Mouse (Mus musculus) lung, embryonic 15.5 days (tissue): ENCODE results near the gene Pcid2. TPM values are rescaled to one million over a fixed set of nuclear protein-coding genes. Genes with fewer than 3 reads are reported as not detected.
A peak's percentile ranks its signal among the peaks of the same experiment; 100 is the strongest.
"Not testable (repeated sequence)": the region's sequence is repeated elsewhere in the genome, so short reads cannot be mapped to it uniquely, and the experiment has no call there.

Experiments
- ATAC-seq: fragments of 200-750 bp; cut with Nextera tagmentation; 2 replicates; pipeline ENCODE4 v1.8.0; 2017; ENCODE audit warnings: moderate number of reproducible peaks, borderline replicate concordance; ENCODE audit not compliant: low FRiP score, low TSS enrichment; ENCODE audit errors: extremely low read depth
- H3K27ac ChIP-seq: fragments of 300-500 bp; sonication (generic); 2 replicates; pipeline ENCODE4 v1.5.1; 2015; ENCODE audit warnings: moderate library complexity, mild to moderate bottlenecking, inconsistent platforms
- H3K27me3 ChIP-seq: fragments of 300-500 bp; sonication (generic); 2 replicates; pipeline ENCODE4 v1.6.1; 2015; ENCODE audit warnings: inconsistent platforms
- H3K36me3 ChIP-seq: fragments of 300-500 bp; sonication (generic); 2 replicates; pipeline ENCODE4 v1.6.1; 2015; ENCODE audit warnings: inconsistent platforms
- H3K4me1 ChIP-seq: fragments of 300-500 bp; sonication (generic); 2 replicates; pipeline ENCODE4 v1.6.1; 2015; ENCODE audit warnings: inconsistent platforms
- H3K4me2 ChIP-seq: fragments of 300-500 bp; sonication (generic); 2 replicates; pipeline ENCODE4 v1.6.1; 2015; ENCODE audit warnings: inconsistent platforms, mild to moderate bottlenecking, moderate library complexity
- H3K4me3 ChIP-seq: fragments of 300-500 bp; sonication (generic); 2 replicates; pipeline ENCODE4 v1.5.1; 2015; ENCODE audit warnings: mild to moderate bottlenecking, inconsistent platforms
- H3K9ac ChIP-seq: fragments of 300-500 bp; sonication (generic); 2 replicates; pipeline ENCODE4 v1.6.1; 2015; ENCODE audit warnings: inconsistent platforms
- H3K9me3 ChIP-seq: fragments of 300-500 bp; sonication (generic); 2 replicates; pipeline ENCODE4 v1.6.1; 2016; ENCODE audit warnings: inconsistent platforms
- WGBS: fragments of 180-500 bp; shearing (Covaris S2); methylation state at CpG from one replicate; pipeline ENCODE4 v1.1.7; 2015; 5-methylcytosine and 5-hydroxymethylcytosine counted together
- polyA plus RNA-seq: library from polyadenylated mRNA; unstranded; fragments of >200 nt; fragmentation: Nextera tagmentation; extraction: Ambion mirVana; gene quantifications from 2 replicates; pipeline ENCODE4 v1.2.1, GENCODE M21; 2015

The Pcid2 gene
- polyA plus RNA-seq, 1 experiment from 2014 or later = 40.6 TPM

DNA sequence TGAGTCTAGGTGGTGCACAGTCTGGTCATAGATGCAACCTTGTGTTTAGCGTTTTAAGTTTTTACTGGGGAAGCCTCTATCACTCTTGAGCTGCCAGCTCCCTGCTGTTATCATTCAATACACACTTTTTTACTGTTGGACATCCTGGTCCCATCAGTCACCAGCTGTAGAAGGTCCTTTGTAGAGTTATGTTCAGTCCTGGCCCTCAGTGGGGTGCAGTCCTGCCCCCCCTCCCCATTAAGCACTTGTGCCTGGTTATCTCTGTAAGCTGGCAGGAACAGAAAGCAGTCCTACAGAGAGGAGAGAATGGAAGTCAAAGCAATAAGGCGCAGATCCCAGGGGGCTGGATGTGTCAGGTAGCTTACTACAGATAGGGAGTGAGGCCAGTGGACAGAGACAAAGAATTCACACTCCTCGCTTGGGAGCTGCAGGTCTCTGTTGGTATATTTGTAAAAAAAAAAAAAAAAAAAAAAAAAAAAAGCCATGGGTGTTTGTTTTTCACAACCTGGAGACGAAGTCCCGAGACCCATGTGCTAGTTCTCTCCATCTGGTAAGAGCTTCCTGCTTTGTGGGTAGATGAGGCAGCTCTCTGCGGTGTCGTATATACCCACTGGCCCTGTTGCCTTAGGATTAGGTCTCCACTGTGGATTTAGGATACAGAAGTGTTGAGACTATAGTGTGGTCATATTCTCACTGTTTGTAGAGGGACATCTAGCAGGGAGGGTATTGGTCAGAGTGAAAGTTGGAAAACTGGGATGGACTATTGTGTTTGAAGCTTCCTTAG is 15.8 kb upstream of the Pcid2 start:
- Histone ChIP-seq H3K9me3 (no peaks in the 10 kb centered on the region), H3K36me3 (peaks cover 60% of the 10 kb centered on the region), H3K27ac (no peak overlapping the region), H3K4me2 (no peak overlapping the region), H3K4me3 (no peak overlapping the region), H3K4me1 (no peaks in the 10 kb centered on the region), H3K27me3 (no peaks in the 10 kb centered on the region), H3K9ac (no peak overlapping the region)
- ATAC-seq = no peak
- WGBS = 82% methylated on average over 7 of the region's 7 CpGs

DNA sequence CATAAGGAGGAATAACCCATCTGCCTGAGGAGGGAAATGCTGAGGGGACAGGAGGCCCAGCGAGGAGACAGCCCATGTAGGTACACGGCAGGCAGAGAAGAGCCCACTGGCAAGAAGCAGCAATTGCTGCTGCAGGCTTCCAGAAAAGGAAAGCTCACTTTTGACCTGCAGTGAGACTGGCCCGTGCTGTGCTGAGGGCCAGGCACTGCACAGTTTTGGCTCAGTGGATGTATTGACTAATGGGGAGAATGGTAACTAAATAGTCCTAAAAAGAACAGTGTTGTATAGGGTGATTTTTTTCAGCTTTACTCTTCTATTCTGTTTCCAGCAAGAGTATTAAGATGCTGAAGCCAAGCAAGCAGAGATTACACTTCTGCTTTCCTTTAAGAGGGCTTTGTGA is 13.3 kb upstream of the Pcid2 start:
- no peaks in the 10 kb centered on the region for H3K4me1 ChIP-seq
- no peak overlapping the region for H3K9ac ChIP-seq
- H3K27me3 ChIP-seq = no peaks in the 10 kb centered on the region
- H3K27ac ChIP-seq = no peak overlapping the region
- H3K4me3 ChIP-seq = no peak overlapping the region
- ATAC-seq = no peak
- 81% methylated on average over 3 of the region's 3 CpGs for WGBS
- no peaks in the 10 kb centered on the region for H3K9me3 ChIP-seq
- no peak overlapping the region for H3K4me2 ChIP-seq
- peaks cover 47% of the 10 kb centered on the region for H3K36me3 ChIP-seq

DNA sequence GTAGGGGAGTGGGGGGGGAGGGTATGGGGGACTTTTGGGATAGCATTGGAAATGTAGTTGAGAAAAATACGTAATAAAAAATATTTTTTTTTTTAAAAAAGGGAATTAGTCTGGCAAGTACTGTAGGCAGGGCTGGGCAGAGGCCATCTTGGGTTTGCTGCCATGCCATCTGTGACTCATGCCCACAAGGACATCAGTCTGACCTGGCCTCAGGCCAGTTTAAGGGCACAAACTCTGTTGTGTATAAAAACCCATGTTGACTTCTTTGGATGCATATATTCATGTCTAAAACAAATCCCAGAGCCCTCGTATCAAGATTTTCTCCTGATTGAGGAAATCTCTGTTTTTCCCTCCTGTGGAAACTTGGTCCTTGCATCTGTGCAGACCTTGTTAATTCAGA is 11.8 kb upstream of the Pcid2 start:
- Histone ChIP-seq H3K27me3 (no peaks in the 10 kb centered on the region), H3K9me3 (no peaks in the 10 kb centered on the region), H3K4me1 (no peaks in the 10 kb centered on the region), H3K27ac (no peak overlapping the region), H3K36me3 (peaks cover 39% of the 10 kb centered on the region), H3K4me3 (no peak overlapping the region), H3K9ac (no peak overlapping the region), H3K4me2 (no peak overlapping the region)
- ATAC-seq = no peak
- 80% methylated on average over 2 of the region's 2 CpGs for WGBS

DNA sequence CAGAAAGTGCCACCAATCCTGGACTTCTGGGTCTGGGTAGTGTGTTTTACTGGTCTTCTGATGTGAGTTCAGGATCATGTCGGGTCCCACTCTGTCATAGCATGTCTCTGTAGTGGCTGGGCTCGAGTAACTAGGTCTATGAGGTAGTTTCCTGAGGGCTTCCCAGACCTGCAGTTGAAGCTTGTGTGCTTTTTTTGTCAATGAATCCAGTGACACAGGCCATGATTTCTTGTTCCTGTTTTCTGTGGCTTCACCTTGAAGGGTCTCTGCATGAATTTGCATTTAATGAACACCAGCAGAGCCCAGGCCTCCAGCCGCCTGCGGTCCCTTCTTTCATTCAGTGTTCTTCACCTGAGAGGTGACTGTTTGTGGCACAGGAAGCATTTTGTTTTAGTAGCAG is 8.0 kb upstream of the Pcid2 start:
- Histone ChIP-seq H3K9ac (no peak overlapping the region), H3K27ac (no peak overlapping the region), H3K36me3 (peaks cover 19% of the 10 kb centered on the region), H3K9me3 (no peaks in the 10 kb centered on the region), H3K27me3 (no peaks in the 10 kb centered on the region), H3K4me2 (no peak overlapping the region), H3K4me1 (peaks cover 5% of the 10 kb centered on the region; the same call in 1 of the 2 replicates), H3K4me3 (no peak overlapping the region)
- WGBS = 91% methylated on average over 4 of the region's 4 CpGs
- ATAC-seq = no peak

DNA sequence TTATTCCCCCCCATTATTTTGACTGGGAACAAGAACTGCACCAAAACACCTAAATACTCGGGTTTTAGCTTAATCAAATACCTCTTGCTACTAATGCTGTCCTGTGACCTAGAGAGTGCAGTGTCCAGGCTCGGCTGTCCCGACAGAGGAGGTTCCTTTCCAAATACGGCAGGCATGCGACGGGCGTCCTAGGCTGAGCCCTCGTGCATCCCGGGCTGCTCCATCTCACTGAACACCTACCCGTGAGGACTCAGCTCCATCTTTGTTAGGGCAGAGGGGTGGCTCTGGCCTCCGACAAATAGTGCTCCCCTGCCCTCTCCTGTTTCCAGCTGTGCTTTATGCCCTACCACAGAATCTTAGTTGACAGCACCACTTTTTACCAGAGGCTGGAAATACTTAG is 6.7 kb upstream of the Pcid2 start:
- WGBS = 76% methylated on average over 11 of the region's 11 CpGs
- Histone ChIP-seq H3K4me1 (peaks cover 13% of the 10 kb centered on the region), H3K9ac (no peak overlapping the region), H3K27me3 (no peaks in the 10 kb centered on the region), H3K9me3 (no peaks in the 10 kb centered on the region), H3K27ac (no peak overlapping the region), H3K4me3 (no peak overlapping the region), H3K36me3 (peaks cover 11% of the 10 kb centered on the region; the same call in 1 of the 2 replicates), H3K4me2 (no peak overlapping the region)
- no peak for ATAC-seq

DNA sequence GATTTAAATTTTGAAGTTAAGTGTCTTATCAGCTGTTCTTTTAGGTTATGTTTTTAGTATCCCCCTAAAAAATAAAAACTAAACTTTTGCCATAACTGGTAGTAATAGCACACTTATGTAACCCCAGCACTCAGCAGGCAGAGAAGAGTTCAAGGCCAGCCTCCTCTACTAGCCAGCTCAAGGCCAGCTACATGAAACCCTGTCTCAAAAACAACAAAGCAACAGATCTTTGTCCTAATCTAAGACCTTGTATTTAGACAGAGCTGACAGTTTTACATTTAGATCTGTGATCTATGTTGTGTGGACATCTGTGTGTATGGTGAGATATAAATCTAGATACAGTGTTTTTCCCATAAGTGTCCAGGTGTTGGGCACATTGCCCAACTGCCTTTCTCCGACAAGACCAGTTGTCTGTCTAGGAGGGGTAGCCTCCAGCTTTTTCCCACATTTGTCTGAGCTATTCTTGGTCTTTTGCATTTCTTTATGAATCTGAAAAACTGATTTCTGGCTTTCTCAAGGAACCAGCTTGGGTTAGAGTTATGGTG is 4.2 kb upstream of the Pcid2 start:
- no peak overlapping the region for H3K9ac ChIP-seq
- WGBS = 59% methylated on average over 1 of the region's 1 CpGs

DNA sequence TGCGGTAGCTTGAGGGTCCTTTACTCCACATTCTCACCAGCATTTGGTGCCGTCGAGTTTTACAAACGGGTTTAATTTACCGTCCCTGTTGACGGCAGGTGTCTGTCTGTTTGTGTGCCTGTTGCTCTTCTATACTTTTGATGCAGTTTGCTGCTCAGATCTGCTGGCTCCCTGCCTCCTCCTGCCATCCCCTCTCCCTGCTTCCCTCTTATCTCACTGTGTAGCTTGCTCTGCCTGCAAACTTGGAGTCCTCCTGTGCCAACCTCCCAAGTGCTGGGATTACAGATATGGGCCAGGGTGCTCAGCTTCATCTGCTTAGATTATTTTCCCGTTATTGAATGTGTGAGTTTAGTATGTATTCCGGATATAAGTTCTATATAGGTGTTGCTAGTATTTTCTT is 3.7 kb upstream of the Pcid2 start:
- H3K36me3 ChIP-seq = peaks cover 2% of the 10 kb centered on the region; the same call in 1 of the 2 replicates
- H3K4me3 ChIP-seq = no peak overlapping the region
- no peak for ATAC-seq
- no peak overlapping the region for H3K27ac ChIP-seq
- no peak overlapping the region for H3K4me2 ChIP-seq
- peaks cover 23% of the 10 kb centered on the region for H3K4me1 ChIP-seq
- no peak overlapping the region for H3K9ac ChIP-seq
- WGBS = 85% methylated on average over 8 of the region's 8 CpGs
- no peaks in the 10 kb centered on the region for H3K27me3 ChIP-seq
- H3K9me3 ChIP-seq = no peaks in the 10 kb centered on the region

More for the DNA sequence above, 4.2 kb upstream of the Pcid2 start:
- peaks cover 20% of the 10 kb centered on the region for H3K4me1 ChIP-seq
- peaks cover 4% of the 10 kb centered on the region; the same call in 1 of the 2 replicates for H3K36me3 ChIP-seq
- no peak overlapping the region for H3K4me3 ChIP-seq
- no peaks in the 10 kb centered on the region for H3K9me3 ChIP-seq
- no peak overlapping the region for H3K4me2 ChIP-seq
- H3K27ac ChIP-seq = no peak overlapping the region
- H3K27me3 ChIP-seq = no peaks in the 10 kb centered on the region
- no peak for ATAC-seq

DNA sequence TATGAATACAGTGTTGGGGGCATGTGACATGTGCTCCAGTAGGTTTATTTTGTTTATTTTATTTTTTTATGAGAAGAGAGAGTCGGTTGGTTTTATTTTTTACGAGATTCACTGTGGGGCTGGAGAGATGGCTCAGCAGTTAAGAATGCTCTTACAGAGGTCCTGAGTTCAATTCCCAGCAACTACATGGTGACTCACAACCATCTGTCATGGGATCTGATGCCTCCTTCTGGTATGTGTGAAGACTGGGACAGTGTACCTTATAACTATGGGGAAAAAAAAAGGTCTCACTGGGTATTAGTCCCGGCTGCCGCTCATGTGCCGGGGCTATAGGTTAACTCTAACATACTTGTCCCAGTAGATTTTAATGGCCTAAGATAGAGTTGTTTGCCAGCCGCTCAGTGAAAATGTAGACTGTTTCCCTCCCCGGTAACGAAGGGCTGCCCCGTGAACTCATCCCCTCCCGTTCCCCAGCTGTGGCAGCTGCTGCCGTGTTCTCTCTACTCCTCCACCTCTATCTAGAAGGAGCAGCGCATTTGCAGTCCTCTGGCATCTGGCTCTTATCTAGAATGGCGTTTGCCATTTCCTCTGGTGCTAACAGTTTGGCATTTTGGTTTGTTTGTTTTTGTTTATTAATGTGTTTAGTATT is 2.9 kb upstream of the Pcid2 start:
- Histone ChIP-seq H3K36me3 (no peaks in the 10 kb centered on the region; the same call in 1 of the 2 replicates), H3K9ac (no peak overlapping the region), H3K4me2 (no peak overlapping the region), H3K9me3 (no peaks in the 10 kb centered on the region), H3K4me1 (peaks cover 29% of the 10 kb centered on the region), H3K4me3 (no peak overlapping the region), H3K27me3 (no peaks in the 10 kb centered on the region), H3K27ac (no peak overlapping the region)
- no peak for ATAC-seq
- 81% methylated on average over 13 of the region's 13 CpGs for WGBS

DNA sequence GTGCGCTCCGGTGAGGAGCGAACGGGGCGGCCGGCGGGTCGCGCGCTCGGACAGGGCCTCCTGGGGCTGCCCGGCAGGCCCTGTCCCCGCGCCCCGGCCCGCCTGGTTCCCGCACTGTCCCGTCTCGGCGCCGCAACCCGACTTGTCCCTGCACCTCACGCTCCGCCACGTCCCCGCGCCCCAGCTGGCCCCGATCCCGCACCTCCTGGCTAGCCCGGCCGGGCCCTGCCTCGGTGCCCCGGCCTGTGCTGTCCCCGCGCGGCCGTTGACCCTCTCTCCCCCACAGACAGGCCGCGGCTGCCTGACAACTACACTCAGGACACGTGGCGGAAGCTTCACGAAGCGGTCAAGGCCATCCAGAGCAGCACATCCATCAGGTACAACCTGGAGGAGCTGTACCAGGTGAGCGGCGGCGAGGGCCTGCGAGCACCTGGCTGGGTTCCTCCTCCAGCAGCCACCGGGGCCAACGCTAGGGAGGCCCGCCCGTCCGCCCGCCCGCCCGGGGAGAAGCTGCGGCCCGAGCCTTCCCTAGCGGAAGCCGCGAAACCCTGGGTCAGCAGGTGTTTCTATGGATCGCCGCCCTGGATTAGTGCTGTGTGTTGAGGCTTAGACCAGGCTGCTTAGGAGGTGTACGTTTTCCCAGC is 771 bp upstream of the Pcid2 start:
- H3K4me1 ChIP-seq = peaks cover 29% of the 10 kb centered on the region
- peak overlapping the region; percentile 79 for H3K9ac ChIP-seq
- no peaks in the 10 kb centered on the region for H3K27me3 ChIP-seq
- H3K4me3 ChIP-seq = peak overlapping the region; percentile 96
- H3K9me3 ChIP-seq = no peaks in the 10 kb centered on the region
- ATAC-seq = peak; percentile 62
- peak overlapping the region; percentile 65 for H3K27ac ChIP-seq
- peak overlapping the region; percentile 92 for H3K4me2 ChIP-seq
- H3K36me3 ChIP-seq = no peaks in the 10 kb centered on the region; the same call in 1 of the 2 replicates
- under 1% methylated on average over 51 of the region's 63 CpGs for WGBS

DNA sequence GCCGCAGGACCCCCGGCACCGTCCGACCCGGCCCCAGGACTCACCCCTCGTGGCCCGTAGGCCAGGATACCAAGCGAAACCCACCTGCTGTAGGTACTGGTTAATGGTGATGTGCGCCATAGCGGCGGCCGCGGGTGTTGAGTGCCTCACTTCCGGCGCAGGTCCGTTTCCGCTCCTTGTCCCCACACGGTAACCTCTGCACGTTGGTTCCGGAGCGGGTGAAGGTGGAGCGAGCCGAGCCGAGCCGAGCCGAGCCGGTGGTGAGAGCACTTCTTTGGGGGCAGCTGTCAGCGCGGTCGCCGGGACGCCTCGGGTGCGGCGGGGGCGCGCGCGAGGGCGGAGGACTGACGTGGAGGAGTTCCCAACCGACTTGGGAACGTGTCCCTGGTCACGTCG is 570 bp downstream of the Pcid2 start:
- H3K27me3 ChIP-seq = no peaks in the 10 kb centered on the region
- no peaks in the 10 kb centered on the region for H3K9me3 ChIP-seq
- H3K4me2 ChIP-seq = peak overlapping the region; percentile 92
- H3K27ac ChIP-seq = peak overlapping the region; percentile 88
- 2% methylated on average over 45 of the region's 45 CpGs for WGBS
- H3K9ac ChIP-seq = peak overlapping the region; percentile 84
- peak; percentile 74 for ATAC-seq
- peaks cover 29% of the 10 kb centered on the region for H3K4me1 ChIP-seq
- peak overlapping the region; percentile 96 for H3K4me3 ChIP-seq
- H3K36me3 ChIP-seq = peaks cover 6% of the 10 kb centered on the region

DNA sequence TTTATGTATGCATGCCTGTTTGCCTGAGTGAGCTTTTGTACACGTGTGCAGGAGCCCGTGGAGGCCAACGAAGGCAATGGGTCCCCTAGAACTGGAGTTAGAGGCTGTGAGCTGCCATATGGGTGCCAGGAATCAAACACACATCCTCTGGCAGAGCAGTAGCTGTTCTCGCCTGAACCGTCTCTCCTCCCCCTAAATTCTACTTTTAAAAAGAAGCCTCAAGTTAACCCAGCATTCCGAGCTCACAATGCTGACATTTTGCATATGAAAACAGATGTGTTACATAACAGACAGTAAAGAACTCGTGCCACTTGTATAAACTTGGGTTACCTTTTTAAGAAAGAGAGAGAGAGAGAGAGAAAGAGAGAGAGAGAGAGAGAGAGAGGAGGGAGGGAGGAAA is 27.7 kb downstream of the Pcid2 start:
- no peak overlapping the region for H3K9ac ChIP-seq
- H3K36me3 ChIP-seq = peaks cover 75% of the 10 kb centered on the region
- H3K9me3 ChIP-seq = no peaks in the 10 kb centered on the region
- ATAC-seq = no peak
- 82% methylated on average over 7 of the region's 7 CpGs for WGBS
- H3K4me3 ChIP-seq = no peak overlapping the region
- no peaks in the 10 kb centered on the region for H3K27me3 ChIP-seq
- no peak overlapping the region for H3K4me2 ChIP-seq
- no peaks in the 10 kb centered on the region for H3K4me1 ChIP-seq
- no peak overlapping the region for H3K27ac ChIP-seq

DNA sequence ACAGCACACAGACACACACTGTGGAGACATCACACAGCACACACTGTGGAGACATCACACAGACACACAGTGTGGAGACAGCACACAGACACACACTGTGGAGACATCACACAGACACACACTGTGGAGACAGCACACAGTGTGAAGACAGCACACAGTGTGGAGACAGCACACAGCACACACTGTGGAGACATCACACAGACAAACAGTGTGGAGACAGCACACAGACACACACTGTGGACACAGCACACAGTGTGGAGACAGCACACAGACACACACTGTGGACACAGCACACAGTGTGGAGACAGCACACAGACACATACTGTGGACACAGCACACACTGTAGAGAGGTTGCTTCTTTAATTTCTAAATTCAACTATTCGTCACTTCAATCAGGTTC is 29.7 kb downstream of the Pcid2 start:
- not testable (repeated sequence) for H3K4me2 ChIP-seq, H3K27ac ChIP-seq, H3K4me1 ChIP-seq, H3K9me3 ChIP-seq, ATAC-seq, H3K9ac ChIP-seq, H3K27me3 ChIP-seq, H3K4me3 ChIP-seq
- WGBS = 87% methylated on average over 1 of the region's 1 CpGs
- peaks cover 59% of the 10 kb centered on the region for H3K36me3 ChIP-seq
